ENCODE assay signal across 9 mouse cellular contexts in genomic region chr11:48872695-48873300, GRCm38 (mm10). TPM values are rescaled to one million over a fixed set of nuclear protein-coding genes. Genes with fewer than 3 reads are reported as not detected.
DNase-seq lines count a peak whose midpoint lies in the region; ATAC-seq and TF ChIP-seq lines count a peak whose summit lies in the region.
"Had no signal": no experiment of that assay in that cellular context is flagged by ENCODE, and none has a peak within 500 bp of the region (broad histone marks: within the 10 kb centered on the region; RNA-seq: fewer than 3 reads in every experiment).

No protein-coding gene starts in this region.

- no peaks in the 10 kb centered on the region for H3K36me3 ChIP-seq in heart, embryonic 15.5 days
- H3K36me3 ChIP-seq in thymus, adult 2 months (ENCODE audit: control insufficient read depth, insufficient read depth, low read length) = no peaks in the 10 kb centered on the region
- H3K36me3 ChIP-seq in liver, adult 2 months (ENCODE audit: control insufficient read depth, insufficient read depth, low read length) = peaks cover 3% of the 10 kb centered on the region; the same call in 1 of the 2 replicates

- 83% methylated on average over 7 of the region's 7 CpGs for WGBS in heart, embryonic 15.5 days
- 78% methylated on average over 7 of the region's 7 CpGs for WGBS in thymus, adult 2 months
- WGBS in liver, adult 2 months = 17% methylated on average over 7 of the region's 7 CpGs

- peaks cover 36% of the 10 kb centered on the region for H3K4me1 ChIP-seq in heart, embryonic 15.5 days (replicated peaks)
- peaks cover 18% of the 10 kb centered on the region for H3K4me1 ChIP-seq in thymus, adult 2 months (replicated peaks; ENCODE audit: control insufficient read depth, insufficient read depth, low read length)
- H3K4me1 ChIP-seq in liver, adult 2 months (ENCODE audit: control insufficient read depth, insufficient read depth, low read length) = peaks cover 22% of the 10 kb centered on the region

- H3K79me2 ChIP-seq in liver, adult 2 months (ENCODE audit: control insufficient read depth, insufficient read depth, low read length) = peaks cover 3% of the 10 kb centered on the region; the same call in 1 of the 2 replicates

- H3K4me3 ChIP-seq in heart, embryonic 15.5 days = no peak overlapping the region
- no peak overlapping the region for H3K4me3 ChIP-seq in thymus, adult 2 months (ENCODE audit: control insufficient read depth, insufficient read depth, low read length)
- peak overlapping the region; percentile 70; the same call in 1 of the 2 replicates for H3K4me3 ChIP-seq in liver, adult 2 months (ENCODE audit: insufficient read depth, low read depth, low read length)

- intact Hi-C loops in heart, postnatal 36 days (cut with DNase I) = loop anchor here (2.0 to 5.0 kb wide), 5 partner anchors 212 to 400 kb away; partner anchors contain the start of genes Btnl9 and Zfp62

- peak overlapping the region; percentile 79; the same call in 1 of the 2 replicates for H3K4me2 ChIP-seq in heart, embryonic 15.5 days

- no peak for DNase-seq in heart, postnatal 36 days
- DNase-seq in thymus, adult 2 months = peak; percentile 22
- no peak for DNase-seq in thymus, postnatal 25 days
- DNase-seq in liver, adult 2 months (ENCODE audit: extremely low read depth, low read depth, low spot score) = peak; percentile 83
- DNase-seq in embryo, embryonic 11 days = no peak
- no peak for DNase-seq in ovary, postnatal 14 days (ENCODE audit: low spot score)
- DNase-seq in Muller cell, postnatal 12 days (ENCODE audit: inconsistent ontology term) = no peak

- peak overlapping the region; percentile 45; the same call in 1 of the 2 replicates for H3K9ac ChIP-seq in heart, embryonic 15.5 days
- peak overlapping the region; percentile 92 for H3K9ac ChIP-seq in liver, adult 2 months (ENCODE audit: low read depth, low read length)

- no peaks in the 10 kb centered on the region for H3K27me3 ChIP-seq in heart, embryonic 15.5 days
- H3K27me3 ChIP-seq in thymus, adult 2 months (ENCODE audit: control insufficient read depth, insufficient read depth, low read length) = no peaks in the 10 kb centered on the region
- H3K27me3 ChIP-seq in liver, adult 2 months (ENCODE audit: control insufficient read depth, insufficient read depth, low read length) = no peaks in the 10 kb centered on the region

- peak overlapping the region; percentile 71 for H3K27ac ChIP-seq in heart, embryonic 15.5 days
- peak overlapping the region; percentile 97 for H3K27ac ChIP-seq in thymus, adult 2 months (ENCODE audit: control insufficient read depth, insufficient read depth, low read length)
- H3K27ac ChIP-seq in liver, adult 2 months (replicated peaks; ENCODE audit: insufficient read depth, low read depth, low read length) = peak overlapping the region; percentile 96
- H3K27ac ChIP-seq: hindbrain, embryonic 14.5 days had no signal

- no peak for TF ChIP-seq POLR2A in thymus, adult 2 months (IDR thresholded peaks at IDR 0.05; ENCODE audit: control insufficient read depth, extremely low read depth, insufficient read depth, low read length, poor library complexity)
- TF ChIP-seq POLR2A in liver, adult 2 months (IDR thresholded peaks at IDR 0.05; ENCODE audit: extremely low read depth, insufficient read depth, low read length) = no peak

- no peak for ATAC-seq in heart, embryonic 15.5 days (replicated peaks; ENCODE audit: insufficient number of reproducible peaks, insufficient read depth, low FRiP score, low read depth)

- H3K9me3 ChIP-seq in heart, embryonic 15.5 days (replicated peaks) = no peaks in the 10 kb centered on the region

- no peak for TF ChIP-seq CTCF in thymus, adult 2 months (IDR thresholded peaks at IDR 0.05; ENCODE audit: borderline replicate concordance, control insufficient read depth, extremely low read depth, insufficient read depth, low read length, poor library complexity)
- no peak for TF ChIP-seq CTCF in liver, adult 2 months (IDR thresholded peaks at IDR 0.05; ENCODE audit: low read depth, low read length)

RNA-seq across cellular contexts. Expression of gene Irgm1, which starts 1.3 kb away (rescaled TPM):
- 8.9 and 13.6 TPM in 2 replicates for polyA plus RNA-seq in heart, embryonic 15.5 days (2015; fragmentation: Nextera tagmentation; extraction: Ambion mirVana)
- 10 to 100 TPM; 12.5 to 13.5 TPM for total RNA-seq in heart, postnatal 36 days (2021)
- polyA plus RNA-seq in thymus, adult 2 months (2012; rRNA removed) = 17.7 and 20.0 TPM in 2 replicates
- total RNA-seq in liver, adult 2 months (2014; rRNA removed) = 43.0 and 48.4 TPM in 2 replicates
- polyA plus RNA-seq in liver, adult 2 months (2012; rRNA removed) = 29.9 and 33.3 TPM in 2 replicates

RNA-seq across cellular contexts. Expression of gene Gm5431, which starts 29.2 kb away (rescaled TPM):
- polyA plus RNA-seq in heart, embryonic 15.5 days (2015; fragmentation: Nextera tagmentation; extraction: Ambion mirVana) = 0.25 and 0.30 TPM in 2 replicates
- total RNA-seq in heart, postnatal 36 days (2021) = 1 to 10 TPM in 1 of 2 experiments, under 1 TPM in 1; 0.86 to 3.0 TPM
- 0.34 and 0.47 TPM in 2 replicates for polyA plus RNA-seq in thymus, adult 2 months (2012; rRNA removed)
- total RNA-seq in liver, adult 2 months (2014; rRNA removed) = 1.3 and 1.9 TPM in 2 replicates
- polyA plus RNA-seq in liver, adult 2 months (2012; rRNA removed) = 0.10 and 0.12 TPM in 2 replicates

RNA-seq across cellular contexts. Expression of gene Gm12184, which starts 46.3 kb away (rescaled TPM):
- 3.2 and 3.7 TPM in 2 replicates for polyA plus RNA-seq in heart, embryonic 15.5 days (2015; fragmentation: Nextera tagmentation; extraction: Ambion mirVana)
- 1 to 10 TPM; 3.5 to 3.9 TPM for total RNA-seq in heart, postnatal 36 days (2021)
- polyA plus RNA-seq in thymus, adult 2 months (2012; rRNA removed) = 8.1 and 20.2 TPM in 2 replicates
- total RNA-seq in liver, adult 2 months (2014; rRNA removed) = 1.5 and 2.0 TPM in 2 replicates
- polyA plus RNA-seq in liver, adult 2 months (2012; rRNA removed) = 5.5 and 5.8 TPM in 2 replicates

RNA-seq across cellular contexts. Expression of gene Trim7, which starts 46.9 kb away (rescaled TPM):
- 0.75 and 0.84 TPM in 2 replicates for polyA plus RNA-seq in heart, embryonic 15.5 days (2015; fragmentation: Nextera tagmentation; extraction: Ambion mirVana)
- 10 to 100 TPM; 17.8 to 26.2 TPM for total RNA-seq in heart, postnatal 36 days (2021)
- 11.6 and 13.0 TPM in 2 replicates for polyA plus RNA-seq in thymus, adult 2 months (2012; rRNA removed)
- total RNA-seq in liver, adult 2 months (2014; rRNA removed) = 5.8 and 11.2 TPM in 2 replicates
- polyA plus RNA-seq in liver, adult 2 months (2012; rRNA removed) = 11.0 and 16.3 TPM in 2 replicates

RNA-seq across cellular contexts. Expression of gene Trim41, which starts 55.6 kb away (rescaled TPM):
- polyA plus RNA-seq in heart, embryonic 15.5 days (2015; fragmentation: Nextera tagmentation; extraction: Ambion mirVana) = 4.3 TPM in 2 replicates
- 10 to 100 TPM; 21.0 to 22.7 TPM for total RNA-seq in heart, postnatal 36 days (2021)
- 41.7 and 41.9 TPM in 2 replicates for polyA plus RNA-seq in thymus, adult 2 months (2012; rRNA removed)
- 11.4 and 13.2 TPM in 2 replicates for total RNA-seq in liver, adult 2 months (2014; rRNA removed)
- 13.7 and 18.2 TPM in 2 replicates for polyA plus RNA-seq in liver, adult 2 months (2012; rRNA removed)

Comparison
In these comparisons a context has a peak if more than half of its experiments do, and no peak if none do; other contexts are left out.
1. DNase-seq: peak in thymus, adult 2 months (single experiment) and liver, adult 2 months (single experiment); none in heart, postnatal 36 days (0 of 2), thymus, postnatal 25 days (single experiment), embryo, embryonic 11 days (single experiment), ovary, postnatal 14 days (single experiment) and Muller cell, postnatal 12 days (single experiment).
2. Peak in every context shown above with its lines, with median percentiles within 50 percentile points of each other: H3K27ac ChIP-seq.